Mouse (Mus musculus) spleen, adult 18-20 months (tissue): ENCODE measurements around the gene Epha8.

Experiments
- DNase-seq, 2 experiments: peaks; one replicate each; pipeline ENCODE4 v3.0.0; 2022; ENCODE audit warnings: mixed read lengths in 2 of 2

Epha8 gene

DNA sequence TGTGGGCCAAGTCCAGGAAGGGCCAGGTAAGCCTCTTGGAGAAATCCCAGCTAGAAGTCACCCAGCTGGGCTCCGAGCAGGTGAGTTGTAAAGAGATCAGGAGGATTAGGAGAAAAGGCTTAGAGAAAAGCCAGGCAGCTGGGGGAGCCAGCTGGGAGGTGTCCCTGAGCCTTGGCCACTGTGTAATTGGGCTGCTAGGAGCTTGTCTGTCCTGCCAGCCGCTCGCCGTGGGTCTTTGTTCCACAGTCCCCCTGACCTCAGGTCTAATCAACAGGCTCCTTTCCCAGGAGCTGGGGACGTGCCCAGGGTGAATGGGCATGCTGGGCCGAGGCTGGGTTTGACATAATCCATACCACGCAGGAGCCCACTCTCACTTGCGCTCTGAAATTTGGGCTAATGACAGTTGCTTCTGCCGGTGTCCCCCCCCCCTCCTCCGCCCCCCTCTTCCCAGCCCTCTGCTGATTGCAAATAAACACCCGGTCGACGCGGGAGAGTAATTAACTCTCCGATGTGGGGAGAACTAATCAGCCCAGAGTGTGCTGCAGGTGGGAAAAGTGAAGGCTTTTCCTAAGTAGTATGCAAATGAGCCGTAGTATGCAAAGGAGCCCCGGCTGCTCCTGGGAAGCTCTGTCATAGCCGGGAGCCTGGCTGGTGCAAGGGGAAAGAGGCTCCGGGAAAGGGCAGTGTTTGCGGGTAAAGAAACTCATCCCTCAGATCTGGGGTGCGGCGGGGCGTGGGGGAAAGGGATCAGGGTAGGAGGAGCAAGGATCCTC lies 51.7 kb downstream of the Epha8 start:
- no peak for DNase-seq

DNA sequence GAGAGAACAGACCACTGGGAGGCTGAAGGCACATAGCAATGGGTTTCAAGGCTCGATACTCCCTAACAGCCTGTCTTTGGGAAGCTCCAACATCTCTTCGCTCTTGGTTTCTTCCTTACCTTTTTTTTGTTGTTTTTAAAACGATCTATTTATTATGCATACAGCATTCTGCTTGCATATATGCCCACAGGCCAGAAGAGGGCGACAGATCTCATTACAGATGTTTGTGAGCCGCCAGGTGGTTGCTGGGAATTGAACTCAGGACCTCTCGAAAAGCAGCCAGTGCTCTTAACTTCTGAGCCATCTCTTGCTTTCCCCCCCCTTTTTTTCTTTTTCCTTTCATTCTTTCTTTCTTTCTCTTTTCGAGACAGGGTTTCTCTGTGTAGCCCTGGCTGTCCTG lies 57.5 kb downstream of the Epha8 start:
- DNase-seq, result no peak

DNA sequence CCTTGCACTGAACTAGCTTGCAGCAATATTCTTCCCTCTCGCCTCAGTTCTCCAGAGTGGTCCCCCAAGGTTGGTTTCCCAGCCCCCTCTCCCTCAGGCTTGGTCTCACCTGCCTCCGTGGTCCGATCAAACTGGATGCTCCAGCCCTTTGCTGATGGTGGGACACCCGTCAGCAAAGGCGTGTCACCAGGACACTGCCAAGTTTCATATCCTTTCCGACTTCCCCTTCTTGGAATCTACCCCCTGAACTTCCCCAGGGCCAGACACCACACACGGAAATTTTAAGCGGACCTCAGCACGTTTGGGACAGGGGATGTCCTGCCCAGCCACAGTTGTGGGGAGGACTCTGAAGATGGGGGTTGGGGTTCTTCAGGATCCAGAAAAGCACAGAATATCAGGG lies 58.0 kb downstream of the Epha8 start, which contains the start of gene C1qa:
C1qa (minus strand) TSS at position 167 of the 400 bp plus-strand sequence.
- DNase-seq, result no peak

DNA sequence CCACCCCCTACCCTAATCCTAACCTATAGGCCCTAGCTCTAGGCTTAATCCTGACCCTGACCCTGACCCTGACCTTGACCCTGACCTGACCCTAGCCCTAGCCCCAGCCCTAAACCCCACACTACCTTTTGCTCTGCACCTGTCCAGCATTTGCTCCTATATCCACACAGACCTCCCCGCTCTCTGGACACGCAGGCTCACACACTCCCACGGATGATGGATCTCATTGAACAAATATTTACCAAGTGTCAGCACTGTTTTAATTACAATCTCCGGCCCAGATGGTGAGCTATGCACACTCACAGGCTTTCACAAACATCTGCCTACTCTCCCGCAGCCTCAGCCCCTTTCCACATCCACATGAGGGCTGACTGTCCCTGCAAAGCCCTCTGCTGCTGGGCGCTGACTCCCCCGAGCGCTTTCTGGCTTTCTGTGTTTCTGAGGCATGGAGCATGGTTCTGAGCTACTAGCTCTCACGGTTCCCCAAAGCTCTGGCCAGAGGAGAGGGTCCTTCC lies 58.5 kb downstream of the Epha8 start:
- DNase-seq, result no peak

DNA sequence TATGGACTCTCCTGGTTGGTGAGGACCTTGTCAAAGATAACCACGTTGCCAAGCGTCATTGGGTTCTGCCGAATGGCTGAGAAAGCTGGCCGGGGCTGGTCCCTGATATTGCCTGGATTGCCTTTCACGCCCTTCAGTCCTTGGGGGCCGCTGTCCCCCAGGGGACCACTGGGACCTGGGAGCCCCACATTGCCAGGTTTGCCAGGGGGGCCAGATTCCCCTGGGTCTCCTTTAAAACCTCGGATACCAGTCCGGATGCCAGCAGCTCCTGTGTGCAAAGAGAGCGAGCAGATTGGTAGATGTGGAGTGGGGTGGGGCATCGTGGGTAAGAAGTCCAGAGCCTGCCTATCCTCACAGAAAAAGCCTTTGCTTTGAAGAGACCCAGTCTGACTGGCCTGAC lies 60.2 kb downstream of the Epha8 start:
- no peak for DNase-seq

DNA sequence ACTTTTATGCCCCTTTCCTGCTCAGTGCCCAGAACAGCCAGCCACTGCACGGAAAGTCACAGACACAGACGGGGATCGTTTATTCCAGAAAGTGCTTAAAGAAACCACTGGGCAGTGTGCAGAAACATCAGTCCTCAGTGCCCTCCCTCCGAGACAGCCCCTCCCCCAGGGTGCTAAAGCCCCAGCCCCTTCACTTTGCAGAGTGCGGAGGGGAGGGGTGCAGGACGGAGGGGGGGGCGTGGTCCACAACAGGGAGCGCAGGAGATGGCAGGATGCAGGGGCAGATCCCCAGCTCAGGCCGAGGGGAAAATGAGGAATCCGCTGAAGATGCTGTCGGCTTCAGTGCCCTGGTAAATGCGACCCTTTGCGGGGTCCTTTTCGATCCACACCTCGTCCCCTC lies 60.8 kb downstream of the Epha8 start:
- DNase-seq, result no peak

DNA sequence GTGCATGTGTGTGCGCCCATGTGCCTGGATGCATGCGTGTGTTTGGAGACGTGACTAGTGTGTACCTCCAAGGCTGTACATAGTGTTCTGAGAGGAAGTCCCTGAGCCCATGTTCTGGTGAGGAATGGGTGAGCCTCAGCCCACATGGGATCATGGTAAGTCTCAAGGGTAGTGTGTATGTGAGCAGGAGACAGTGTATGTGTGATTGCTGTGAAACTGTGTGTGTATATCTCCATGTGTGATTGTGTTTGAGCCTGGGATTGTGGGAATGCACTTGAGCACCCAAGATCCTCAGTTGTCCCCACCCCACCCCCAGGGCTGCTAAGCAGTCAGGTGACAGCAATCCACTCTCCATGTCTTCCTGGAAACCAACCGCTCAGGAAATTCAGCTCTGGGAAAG lies 61.8 kb downstream of the Epha8 start:
- no peak for DNase-seq

DNA sequence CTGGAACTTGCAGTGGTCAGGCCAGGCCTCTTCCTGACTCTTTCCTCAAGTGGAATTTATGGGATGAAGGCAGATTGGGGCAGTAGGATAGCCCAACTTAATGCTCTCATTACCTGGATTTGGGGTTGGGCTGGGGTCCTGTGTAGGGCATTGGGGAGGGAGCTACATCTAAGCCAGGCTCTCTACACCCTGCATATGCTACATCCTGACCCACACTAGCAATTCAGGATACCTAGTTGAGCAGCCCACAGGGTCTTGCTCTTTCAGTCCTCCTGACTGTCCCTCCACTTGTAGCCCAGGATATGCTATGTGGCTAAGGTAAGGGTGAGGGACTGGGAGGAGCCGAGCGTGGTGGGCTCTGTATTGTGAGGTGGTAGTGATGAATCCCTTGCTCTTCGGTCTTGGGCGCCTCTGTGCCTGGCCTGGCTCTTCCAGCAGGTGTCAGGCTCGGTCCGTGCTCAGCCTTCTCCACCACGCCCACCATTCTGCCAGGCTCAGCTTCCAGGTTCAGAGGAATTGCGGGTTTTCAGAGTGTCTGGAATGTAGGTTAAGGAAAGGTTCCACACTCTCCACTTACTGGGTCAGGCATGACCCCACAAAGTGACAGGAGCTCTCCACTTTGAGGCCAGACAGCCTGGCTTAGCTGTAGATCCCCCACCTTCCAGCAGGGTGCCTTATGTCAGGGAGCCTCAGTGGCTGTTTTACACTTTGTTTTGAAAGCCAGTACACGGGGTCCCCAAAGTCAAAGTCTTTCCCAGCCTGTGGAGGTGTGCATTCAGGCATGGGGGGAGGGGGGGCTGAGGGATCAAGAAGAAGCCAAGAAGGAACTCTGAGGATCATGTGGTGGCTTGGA lies 62.7 kb downstream of the Epha8 start:
- no peak for DNase-seq

DNA sequence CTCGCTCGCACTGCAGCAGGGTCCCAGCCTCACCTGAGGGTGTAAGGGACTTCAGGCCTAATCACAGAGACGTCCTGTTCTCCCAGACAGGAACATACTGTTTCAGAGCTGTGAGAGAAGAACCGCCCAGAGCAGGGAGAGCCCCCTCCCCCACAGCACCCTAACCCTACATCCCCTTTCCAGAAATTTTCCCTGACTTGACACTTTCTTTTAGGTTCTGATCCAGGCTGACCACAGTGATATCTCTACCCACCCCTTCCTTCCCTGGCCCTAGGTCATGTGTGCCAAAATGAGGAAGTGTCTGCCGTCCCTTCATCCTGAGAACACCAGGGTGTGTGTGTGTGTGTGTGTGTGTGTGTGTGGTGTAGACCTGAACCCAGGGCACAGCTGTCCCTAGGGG lies 63.8 kb downstream of the Epha8 start, which contains the start of gene C1qc:
C1qc (minus strand) TSS at position 255 of the 400 bp plus-strand sequence.
- DNase-seq, result no peak

DNA sequence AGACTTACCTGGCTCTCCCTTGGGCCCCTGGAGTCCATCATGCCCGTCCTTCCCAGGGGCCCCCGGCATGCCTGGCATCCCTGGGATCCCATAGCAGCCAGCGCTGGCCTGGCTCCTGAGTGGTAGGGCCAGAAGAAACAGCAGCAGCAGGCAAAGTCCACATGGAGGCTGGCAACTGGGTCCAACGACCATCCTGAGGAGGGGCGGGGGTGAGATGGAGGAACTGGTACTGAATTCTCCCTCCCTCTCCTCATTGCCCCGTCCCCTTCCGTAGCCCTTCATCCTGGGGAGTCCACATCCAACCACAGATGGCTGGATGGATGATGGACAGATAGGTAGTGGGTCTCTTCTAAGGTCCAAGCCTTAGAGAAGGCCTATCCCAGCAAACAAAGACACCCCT lies 64.2 kb downstream of the Epha8 start:
- DNase-seq, result no peak

DNA sequence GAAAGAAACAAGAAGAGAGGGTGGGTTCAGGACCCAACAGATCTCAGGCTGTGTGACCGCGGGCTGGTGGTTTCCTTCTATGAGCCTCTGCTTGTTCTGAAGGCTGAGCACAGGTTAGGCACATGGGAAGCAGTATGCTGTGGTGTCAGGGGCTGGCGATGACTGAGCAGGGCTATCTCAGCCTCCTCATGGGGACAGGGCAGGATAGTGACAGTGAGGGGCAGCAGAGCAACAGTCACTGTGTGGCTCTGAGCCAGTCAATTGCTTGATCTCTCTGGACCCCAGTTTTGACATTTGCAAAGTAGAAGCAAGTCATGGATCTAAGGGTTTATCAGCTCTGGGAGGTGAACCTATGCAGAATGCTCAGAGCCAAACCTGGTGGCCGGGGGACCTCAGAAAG lies 65.5 kb downstream of the Epha8 start:
- no peak for DNase-seq

DNA sequence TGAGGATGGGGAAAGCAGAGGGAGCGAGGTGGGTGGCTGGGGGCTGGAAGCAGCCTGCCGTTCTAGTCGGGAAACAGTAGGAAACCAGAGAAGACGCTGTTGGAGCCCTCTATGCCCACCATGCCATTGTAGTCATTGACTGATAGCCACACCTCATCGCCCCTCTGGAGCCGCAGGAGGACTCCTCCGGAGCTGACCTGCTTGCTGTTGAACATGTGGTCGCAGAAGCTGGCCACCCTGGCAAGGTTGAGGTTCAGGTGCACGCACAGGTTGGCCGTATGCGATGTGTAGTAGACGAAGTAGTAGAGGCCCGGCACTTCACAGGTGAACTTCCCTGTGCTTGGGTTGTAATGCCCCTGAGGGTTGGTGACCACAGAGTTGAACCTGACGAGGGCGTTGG lies 66.6 kb downstream of the Epha8 start:
- no peak for DNase-seq

DNA sequence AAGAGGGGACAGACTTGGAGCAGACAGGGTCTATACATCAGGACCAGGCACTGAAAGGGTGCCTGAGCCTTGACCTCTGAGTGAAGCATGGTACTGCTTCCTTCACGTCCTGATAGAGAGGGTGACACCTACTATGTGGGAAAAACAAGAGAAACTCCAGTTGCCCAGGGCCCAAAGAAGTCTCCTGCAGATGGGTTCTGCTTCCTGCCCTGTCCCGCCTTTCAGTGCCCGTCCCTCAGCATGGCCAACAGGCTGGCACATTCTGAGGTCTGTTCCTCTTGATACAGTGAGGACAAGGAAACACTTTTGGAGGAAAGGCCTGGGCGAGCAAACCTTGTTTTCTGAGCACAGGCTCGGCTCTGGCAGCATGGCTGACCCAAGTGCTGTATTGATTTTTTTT lies 68.9 kb downstream of the Epha8 start:
- no peak for DNase-seq

DNA sequence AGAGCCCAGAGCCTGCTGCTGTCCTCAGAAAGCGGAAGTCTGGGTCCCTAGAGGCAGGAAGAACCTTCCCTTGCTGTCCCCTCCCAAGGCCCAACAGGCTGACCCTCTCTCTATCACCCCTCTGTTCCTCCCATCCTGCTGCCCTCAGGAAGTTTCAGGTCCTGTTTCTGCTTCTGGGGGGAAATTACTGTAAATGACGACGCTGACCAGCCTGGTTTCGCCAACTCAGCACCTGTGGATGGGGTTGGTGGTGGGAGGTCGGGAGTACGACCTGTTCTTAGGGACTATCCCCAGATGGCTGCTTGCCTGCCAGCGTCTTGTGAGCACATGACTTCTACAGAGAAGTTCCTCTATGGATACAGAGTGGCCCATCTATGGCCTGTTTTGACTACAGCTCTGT lies 70.5 kb downstream of the Epha8 start, which contains the start of gene C1qb:
C1qb (minus strand) TSS at position 87 of the 400 bp plus-strand sequence.
- DNase-seq, result no peak
